Mouse (Mus musculus): ENCODE measurements around the gene Orm2.

The Orm2 gene

DNA sequence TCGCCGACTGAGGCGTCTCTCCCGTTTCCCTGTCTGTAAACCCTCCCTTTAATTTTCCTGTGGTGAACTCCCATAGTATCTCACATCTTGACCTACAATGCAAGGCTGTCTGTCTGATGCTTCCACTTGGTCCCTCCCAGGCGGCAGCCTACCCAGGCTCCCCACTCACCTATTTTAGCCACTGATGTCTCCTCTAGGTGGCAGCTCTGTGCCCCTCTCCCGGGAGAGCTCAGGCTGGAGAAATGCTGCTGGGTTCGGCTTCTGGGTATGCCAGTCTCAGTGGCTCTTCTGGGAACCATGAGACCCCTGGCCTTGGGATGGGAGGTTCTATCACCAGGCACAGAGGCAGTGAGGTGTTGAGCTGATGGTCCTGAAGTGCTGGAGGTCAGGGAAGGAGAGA, 15.2 kb downstream of the Orm2 start:
- DNase-seq (ENCODE audit: low spot score): no peak

DNA sequence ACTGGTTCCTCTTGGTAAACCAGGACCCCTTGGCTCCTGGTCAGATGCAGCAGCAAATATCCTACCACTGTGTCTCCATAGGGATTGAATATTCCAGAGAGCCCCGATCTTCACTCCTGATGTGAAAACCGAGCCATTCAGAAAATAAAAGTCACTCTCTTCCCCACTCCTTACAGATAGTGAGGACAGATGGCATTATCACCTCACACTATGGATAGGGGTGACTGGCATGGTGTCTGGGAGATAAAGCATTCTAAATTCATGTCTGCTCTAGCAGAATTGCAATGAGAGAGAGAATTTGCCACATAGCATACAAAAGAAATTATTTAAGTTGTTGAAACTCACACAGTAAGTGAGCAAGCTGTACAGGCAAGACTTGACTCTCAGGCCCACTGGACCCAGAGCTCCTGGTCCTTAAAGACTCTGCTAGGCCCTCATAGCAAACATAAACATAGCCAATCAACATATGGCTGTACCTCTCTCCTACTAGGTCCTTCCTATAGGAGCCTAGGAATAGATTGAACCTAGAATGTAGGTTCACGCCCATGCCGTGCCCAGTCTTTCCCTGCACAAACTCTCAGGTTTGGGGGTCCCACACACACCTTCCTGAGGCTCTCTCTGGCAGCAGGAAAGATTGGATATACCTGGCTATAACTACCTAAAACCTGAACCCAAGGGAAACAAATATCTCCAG, 20.6 kb downstream of the Orm2 start:
- DNase-seq (ENCODE audit: low spot score): no peak

DNA sequence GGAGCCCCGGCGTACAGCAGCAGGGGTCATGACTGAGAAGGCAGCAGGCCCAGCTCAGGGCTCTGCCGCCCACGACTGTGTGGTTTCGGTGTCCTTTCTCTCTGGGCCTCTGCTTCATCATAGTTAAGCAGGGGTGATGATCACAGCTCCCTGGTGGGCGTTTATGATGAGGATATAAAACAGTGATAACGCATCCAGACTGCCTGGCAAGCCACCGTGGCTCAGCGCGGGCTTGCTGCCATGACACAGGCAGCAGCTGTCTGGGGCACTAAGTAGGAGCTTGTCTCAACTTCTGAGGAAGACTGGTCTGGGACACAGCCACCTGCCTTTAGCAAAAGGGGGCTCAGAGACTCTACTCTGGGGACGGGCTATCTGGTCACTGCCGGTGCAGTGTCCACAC, 21.2 kb downstream of the Orm2 start:
- DNase-seq (ENCODE audit: low spot score): no peak

DNA sequence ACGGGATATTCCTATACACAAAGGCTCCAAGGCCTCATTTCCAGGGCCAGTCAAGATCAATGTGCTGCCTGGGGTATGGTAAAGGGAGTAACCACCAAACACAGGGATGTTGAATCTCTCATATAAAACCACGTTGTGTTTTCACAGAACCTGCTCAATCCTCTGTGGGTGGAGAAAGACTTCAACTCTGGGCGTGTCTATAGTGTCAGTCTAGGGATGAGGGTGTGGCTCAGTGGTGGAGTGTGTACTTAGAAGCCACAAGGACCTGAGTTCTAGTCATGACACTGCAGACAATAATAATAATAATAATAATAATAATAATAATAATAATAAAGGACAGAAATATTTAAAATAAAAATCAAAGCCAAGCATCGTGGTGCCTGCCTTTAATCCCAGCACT, 22.0 kb downstream of the Orm2 start:
- no peak for DNase-seq (ENCODE audit: low spot score)

DNA sequence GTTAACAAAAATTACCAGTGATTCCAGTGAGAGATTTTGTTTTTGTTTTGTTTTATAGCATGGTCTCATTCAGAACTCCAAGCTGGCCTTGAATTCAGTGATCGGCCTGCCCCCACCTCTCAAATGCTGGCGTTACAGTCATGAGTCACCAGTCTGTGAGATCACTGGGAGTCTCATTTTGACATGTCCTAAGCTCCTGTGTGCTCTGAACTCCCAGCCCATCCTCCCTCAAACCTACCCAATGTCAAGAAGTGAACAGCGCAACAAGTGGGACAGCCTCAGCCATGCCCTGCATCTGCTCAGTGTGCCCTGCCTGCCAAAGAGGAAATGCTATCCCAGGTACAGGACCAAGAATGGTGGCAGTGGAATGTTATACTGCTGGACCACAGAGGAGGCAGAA, 23.0 kb downstream of the Orm2 start:
- DNase-seq (ENCODE audit: low spot score): no peak

DNA sequence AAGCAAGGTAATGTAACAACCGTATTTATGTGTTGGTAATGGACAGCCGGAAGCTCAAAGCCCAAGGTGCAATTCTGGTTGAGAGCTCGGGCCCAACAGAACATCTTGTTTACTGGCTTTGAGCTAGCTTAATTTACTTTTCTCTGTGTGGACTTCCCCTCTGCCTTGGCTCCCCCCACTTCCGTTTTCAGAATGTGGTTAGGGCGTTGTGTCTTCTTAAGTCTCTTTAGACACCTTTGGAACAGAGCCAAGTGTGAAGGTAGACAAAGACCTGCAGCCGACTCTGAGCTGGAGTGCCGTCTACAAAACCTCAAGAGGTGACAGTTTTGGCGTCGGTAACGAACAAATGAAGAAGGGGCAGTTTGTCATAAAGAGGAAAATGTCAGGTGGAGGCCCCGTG, 23.5 kb downstream of the Orm2 start:
- no peak for DNase-seq (ENCODE audit: low spot score)

DNA sequence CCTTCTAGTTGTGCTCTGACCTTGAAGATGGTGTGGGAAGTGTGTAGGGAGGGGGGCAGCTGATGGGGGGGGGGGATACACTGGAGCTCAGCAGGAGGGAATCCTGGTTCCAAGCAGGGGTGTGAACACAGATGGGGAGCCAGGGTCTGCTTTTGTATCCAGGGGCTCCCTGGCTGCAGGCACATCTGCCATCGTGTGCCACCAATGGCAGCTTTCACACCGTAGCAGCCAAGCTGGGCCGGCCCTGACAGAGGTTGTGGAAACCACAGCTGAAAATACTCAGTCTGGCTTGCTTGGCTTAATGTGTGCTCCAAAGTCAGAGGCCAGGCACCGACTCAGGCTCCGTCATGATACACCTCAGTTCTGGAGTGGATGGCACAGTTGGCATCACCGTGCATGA, 25.8 kb downstream of the Orm2 start:
- no peak for DNase-seq (ENCODE audit: low spot score)

DNA sequence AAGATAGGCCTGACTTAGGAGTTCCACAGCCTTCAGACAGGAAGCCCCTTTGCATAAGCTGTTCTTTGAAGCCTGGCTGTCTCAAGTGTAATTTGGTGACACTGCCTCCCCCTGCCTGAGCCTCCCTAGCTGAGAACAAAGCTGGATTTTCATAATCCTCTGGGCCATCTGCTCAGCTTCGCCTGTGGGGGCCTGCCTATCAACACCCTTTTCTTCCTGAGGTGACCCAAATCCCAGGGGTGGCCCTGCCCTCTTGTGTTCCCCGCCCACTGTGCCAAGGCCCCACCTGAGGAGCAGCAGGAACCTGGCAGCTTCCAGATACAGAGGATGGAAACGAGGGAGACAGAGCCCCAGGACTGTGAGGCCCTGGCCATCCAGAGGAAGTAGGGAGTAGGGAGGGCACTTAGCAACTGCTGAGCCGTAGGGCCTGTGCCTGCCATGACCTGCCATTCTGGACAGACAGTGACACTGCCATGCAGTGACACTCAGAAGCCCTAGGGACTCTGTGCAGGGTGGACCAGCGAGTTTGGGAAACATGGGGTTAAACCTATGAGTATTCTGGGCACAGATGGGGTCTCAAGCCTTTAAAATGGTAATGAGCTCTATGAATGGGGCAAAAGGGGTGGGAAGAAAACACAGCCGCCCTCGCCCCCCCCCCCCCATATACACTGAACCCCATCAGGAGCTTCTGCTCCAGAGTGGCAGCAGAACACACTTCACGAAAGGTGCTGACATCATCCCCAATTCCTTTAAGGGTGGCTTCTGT, 27.1 kb downstream of the Orm2 start:
- no peak for DNase-seq (ENCODE audit: low spot score)

DNA sequence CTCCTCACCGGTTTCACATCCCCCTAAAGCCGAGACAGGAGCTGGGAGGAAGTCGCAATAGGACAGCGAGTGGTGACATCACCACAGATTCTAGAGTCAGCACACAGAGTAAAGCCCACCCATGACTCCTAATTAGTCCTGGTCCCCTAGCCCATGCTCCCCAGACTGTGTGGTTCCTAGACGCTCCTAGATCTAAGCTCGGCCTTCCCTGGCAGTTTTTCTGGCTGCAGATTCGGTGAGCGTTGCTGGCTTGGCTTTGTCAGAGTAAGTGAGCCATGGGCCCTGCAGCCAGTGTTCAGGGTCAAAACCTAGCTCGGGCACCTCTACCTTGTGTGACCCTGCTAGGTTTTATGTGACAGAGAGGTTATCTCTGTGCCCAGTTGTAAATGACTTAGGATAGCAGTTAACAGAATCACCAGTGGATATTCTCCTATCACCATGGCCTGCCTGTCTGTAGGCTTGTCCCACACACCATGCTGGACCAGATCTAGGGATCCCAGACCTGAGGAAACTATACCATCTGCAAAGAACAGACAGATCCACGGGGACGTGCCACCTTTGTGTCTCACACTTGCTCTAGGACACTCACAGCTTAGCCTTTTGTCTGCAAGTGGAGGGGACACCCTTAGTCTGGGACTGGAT, 27.8 kb downstream of the Orm2 start:
- DNase-seq (ENCODE audit: low spot score): no peak

DNA sequence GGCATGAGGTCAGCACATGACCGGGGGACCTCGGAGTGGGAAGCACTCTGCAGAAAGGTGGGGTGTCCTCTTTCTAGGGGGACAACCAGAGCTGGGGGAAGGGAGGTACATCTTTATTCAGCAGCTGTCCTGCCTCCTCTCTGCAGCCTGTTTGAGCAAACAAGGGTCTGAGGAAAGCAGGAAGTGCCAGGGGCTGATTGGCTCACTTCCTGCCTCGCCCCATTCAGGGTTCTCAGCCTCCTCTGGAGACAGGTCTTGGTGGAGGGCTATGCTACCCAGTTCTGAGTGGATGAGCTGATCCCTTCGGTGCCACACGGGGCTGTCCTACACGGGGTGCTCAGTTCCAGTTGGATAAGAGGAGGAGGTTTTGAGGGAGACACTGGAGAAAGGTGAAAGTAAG, 29.1 kb downstream of the Orm2 start:
- no peak for DNase-seq (ENCODE audit: low spot score)

DNA sequence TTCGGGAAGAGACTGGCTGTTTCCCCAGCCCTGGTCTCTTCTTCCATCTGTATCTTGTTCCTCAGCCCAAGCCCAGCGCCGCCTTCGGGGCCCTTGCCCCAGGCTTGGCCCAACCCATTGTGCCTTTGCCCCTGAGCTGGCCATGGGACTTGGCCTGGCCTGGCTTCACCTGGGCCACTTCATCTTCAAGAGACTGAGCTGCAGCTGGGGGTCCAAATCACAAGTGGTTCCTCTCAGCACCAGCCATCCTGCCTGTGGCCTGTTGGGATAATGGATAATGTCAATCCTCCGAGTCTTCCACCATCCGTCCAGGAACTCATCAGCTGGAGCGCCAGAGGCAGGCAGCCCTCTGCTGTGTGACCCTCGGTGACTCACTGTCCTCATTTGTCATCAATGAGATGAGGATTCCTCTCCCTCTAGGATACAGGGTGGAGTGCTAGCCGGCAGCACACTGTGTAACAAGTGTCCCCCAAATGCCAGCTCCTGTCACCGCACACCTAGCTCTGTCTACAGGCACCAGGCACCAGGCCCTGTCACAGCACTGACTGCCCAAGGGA, 35.8 kb downstream of the Orm2 start:
- DNase-seq (ENCODE audit: low spot score): no peak

DNA sequence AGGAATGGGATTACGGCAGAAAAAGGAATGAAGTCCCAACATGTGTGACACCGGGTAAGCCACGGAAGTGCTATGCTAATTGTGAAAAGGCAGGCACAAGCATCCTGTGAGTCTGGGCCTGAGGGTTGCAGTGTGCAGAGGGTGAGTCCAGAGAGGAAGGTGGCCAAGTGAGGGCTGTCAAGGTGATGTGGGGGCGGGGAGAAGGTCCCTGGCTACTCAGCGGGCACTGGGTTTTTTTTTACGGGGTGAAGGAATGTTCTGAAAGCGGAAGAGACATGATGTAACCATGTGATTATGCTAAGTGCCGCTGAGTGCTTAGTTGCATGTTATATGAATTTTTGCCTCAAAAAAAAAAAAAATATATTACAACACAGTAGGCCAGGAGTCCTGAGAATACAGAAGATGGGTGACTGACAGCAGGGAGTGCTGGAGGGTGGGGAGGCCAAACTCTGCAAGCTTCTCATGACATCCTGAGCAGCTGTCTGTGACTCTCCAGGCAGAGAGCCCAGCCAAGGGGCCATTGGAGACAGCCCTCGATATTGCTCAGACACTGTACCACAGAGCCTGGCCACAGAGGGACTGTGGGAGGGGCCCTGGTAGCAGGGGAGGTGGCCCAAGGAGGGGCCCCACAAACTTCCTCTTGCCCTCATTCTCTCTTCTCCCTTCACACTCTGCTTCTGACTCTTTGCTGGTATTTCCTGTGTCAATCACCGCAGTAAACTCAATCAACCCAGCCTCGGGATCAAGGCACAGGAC, 36.8 kb downstream of the Orm2 start:
- DNase-seq (ENCODE audit: low spot score): no peak

DNA sequence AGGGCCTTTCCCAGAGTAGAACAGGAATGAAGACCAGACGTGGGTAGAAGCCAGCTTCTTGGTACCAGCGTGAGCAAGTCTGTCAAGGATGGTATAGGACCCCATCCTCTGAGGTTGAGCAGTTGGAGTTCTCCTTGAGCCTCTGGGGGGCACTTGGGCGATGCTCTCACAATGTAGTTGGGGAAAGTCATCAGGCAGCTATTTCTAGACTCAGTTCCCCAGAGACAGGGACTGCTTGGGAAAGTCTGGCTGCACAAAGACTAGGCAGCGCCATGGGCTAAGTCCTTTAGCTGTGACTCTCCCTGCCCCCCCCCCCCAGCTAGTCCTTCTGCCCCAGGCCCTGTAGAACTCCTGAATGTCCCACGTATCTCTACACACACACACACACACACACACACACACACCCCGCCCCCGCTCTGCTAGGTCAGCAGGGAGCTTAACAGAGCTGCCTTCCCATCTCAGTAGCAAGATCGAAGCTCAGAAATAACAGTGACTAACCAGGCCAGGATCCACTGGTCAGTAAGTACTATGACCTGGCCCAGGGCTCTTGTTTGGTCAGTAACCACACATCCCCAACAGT, 37.5 kb downstream of the Orm2 start:
- DNase-seq (ENCODE audit: low spot score): no peak

DNA sequence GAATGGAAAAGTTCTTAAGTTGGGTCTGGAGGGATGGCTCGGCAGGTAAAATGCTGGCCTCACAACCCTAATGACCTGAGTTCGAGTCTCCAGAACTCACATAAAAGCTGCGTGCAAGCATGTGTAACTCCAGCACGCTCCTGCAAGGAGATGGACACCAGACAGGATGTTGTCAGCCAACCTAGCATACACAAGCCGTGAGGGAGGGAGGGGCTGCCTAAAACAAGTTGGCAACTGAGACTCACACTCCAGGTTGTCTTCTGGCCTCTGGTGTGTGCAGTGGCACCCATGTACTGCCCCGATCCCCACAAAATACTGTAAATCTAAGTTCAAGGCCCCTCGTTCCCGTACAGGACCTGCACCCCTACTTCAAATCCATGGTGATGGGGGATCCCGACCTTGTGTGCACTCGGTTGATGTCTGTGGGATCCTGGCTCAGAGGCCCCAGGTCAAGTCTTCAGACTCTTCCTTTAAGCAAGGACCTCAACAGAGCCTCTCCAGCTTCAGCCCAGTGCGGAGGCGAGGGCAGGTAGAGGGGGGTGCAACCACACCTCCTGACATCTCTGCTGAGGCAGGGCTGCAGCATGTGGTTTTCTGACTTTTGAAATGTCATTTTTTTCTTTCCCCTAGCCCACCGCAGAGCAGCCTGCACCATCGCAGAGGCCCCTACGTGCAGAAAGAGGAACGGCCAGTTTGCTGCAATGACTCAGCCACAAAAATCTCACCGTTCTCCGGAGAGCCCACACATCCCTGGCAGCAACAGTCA, 38.5 kb downstream of the Orm2 start:
- no peak for DNase-seq (ENCODE audit: low spot score)

DNA sequence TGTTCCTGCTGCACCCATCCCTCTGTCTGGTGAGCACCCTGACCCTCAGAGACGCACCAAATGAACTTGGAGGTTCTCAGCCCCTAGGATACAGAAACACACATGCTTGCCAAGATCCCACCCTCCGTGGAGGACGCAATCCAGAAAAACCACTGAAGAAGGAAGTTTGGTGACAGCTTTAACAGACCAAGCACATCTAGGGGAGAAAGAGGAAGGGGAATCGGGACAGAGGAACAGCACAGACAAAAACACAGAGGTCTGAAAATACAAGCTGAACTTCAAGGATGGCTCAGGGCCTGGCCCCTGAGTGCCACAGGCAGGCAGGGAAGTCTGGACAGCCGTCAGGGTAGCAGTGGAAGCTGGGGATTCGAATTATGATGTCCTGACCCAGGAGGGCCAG, 39.4 kb downstream of the Orm2 start:
- DNase-seq (ENCODE audit: low spot score): no peak

DNA sequence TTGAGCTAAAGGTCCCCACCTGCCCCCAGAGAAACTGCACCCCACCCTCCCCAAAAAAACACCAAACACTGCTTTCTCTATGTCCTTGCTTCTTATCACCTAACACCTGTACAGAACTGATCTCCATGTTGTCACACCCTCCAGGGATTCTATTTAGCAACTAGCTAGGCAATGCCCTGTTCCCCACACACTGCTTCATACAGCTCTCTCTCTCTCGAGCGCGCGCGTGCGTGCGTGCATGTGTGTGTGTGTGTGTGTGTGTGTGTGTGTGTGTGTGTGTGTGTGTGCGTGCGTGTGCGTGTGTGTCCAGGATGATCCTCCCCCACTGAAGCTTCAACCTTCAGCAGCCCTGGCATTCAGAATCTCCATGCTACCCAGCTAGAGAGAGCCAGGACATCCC, 39.8 kb downstream of the Orm2 start:
- DNase-seq (ENCODE audit: low spot score): no peak

DNA sequence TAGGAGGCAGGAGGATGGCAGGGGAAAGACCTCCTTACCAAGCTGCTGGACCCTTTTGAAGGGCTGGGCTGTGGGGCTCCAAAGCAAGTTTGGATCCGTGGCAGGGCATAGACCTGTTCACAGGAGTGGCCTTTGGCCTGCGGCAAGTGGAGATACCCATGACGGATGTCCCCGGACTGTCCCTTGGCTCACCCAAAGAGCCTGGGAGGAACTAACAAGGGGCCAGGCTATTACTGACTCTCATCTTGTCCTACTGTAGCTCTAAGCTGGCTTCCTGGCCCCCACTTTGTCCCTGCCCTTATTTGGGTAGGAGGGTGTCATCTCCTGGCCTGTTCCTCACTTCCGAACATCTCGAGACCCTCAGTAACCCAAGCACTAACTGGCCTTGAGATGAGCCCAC, 40.3 kb downstream of the Orm2 start:
- no peak for DNase-seq (ENCODE audit: low spot score)

DNA sequence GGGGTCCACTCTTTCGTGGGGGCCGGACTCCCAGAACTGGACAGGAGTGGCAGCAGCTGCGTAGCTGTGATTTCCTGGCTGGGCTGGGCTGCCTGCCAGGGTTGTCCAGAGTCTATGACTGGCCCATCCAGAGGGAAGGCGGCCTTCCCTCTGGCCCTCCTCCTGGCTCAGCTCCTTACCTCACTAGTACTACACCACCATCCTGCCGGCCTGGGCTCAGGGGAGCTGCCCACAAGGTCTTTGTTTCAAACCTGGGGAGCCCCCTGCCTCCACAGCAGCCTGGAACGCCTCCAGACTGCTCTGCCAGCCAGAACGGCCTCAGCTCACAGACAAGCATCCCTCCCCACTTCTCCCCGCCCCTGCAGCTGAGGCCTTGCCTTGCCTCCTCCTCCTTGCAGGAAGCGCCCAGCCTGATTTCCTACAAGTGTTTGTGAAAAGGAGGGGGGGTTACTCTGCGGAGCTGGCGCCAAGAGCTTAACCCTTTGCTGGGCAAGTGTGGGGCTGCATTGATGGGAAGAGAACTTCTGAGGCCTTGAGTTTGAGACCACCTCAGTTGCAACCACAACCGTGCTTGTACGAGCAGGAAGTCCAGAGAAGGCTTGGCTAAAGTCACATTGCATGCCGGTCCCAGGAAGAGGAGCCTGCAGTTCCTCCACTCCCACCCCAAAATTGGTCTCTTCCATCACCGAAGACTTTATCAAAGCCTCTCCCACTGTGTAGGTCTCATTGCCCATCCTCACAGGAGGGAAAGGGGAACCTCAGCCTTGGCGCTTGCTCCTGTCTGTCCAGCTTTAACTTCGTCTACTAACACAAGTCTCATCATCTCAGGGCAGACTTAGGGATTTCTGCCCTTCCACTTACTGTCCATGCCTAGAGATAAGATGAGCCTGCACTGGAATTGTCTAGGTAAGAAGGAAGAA, 41.1 kb downstream of the Orm2 start, which contains the start of gene Akna:
Akna (minus strand) TSS at position 315 of the 920 bp plus-strand sequence.
- peak; percentile 70 for DNase-seq (ENCODE audit: low spot score)

DNA sequence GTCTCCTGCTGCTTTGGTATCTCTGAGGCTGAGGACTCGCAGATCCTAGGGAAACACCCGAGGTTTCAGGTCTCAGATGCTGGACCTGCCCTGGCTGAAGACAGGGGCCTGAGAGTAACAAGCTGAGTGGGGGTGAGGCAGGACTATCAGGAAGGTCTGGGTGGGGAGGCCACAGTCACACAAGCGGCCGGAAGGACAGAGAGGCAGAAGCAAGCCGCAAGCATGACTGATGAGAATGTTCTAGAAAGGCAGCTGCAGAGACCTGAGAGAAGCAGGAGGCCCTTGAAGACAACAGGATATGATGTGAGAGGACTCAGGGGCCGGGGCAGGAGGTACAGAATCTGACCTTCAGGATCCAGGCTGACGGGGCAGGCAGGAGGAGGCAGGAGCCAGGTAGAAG, 42.0 kb downstream of the Orm2 start:
- no peak for DNase-seq (ENCODE audit: low spot score)

DNA sequence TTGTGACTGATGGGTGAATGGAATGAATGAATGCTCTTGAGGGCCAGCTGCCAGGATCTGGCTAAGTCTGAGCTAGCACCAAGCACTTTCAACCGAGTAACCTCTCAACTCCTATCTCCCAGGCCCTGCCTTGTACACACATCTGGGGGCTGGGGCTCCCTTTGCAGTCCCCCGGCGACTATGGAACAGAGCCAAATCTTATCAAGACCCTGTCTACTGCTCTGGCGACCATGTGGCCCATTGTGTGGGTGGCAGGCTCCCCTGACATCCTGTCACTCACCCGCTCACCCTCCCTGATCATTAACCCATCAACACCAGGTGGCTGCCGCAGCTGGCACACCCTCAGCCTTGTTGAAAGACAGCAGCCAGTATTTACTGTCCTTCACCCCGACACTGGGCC, 42.8 kb downstream of the Orm2 start:
- DNase-seq (ENCODE audit: low spot score): no peak
